Mouse (Mus musculus) midbrain, embryonic 10.5 days (tissue): ENCODE results near the gene Hps3. TPM values are rescaled to one million over a fixed set of nuclear protein-coding genes. Genes with fewer than 3 reads are reported as not detected.
"Not testable (repeated sequence)": the region's sequence is repeated elsewhere in the genome, so short reads cannot be mapped to it uniquely, and the experiment has no call there.

Experiments used
- DNase-seq: peaks from one replicate; pipeline ENCODE4 v3.0.0-alpha.2; 2017; ENCODE audit warnings: low spot score
- H3K27ac ChIP-seq: fragments of 300-500 bp; sonication (generic); replicated peaks from 2 replicates; pipeline ENCODE4 v1.5.1; 2016; ENCODE audit warnings: mild to moderate bottlenecking
- H3K27me3 ChIP-seq: fragments of 300-500 bp; sonication (generic); 2 replicates; pipeline ENCODE4 v1.6.1; 2016; ENCODE audit warnings: low read depth, mild to moderate bottlenecking; ENCODE audit not compliant: poor library complexity, severe bottlenecking
- H3K36me3 ChIP-seq: fragments of 300-500 bp; sonication (generic); 2 replicates; pipeline ENCODE4 v1.6.1; 2016; ENCODE audit warnings: mild to moderate bottlenecking, moderate library complexity
- H3K4me1 ChIP-seq: fragments of 300-500 bp; sonication (generic); 2 replicates; pipeline ENCODE4 v1.6.1; 2016
- H3K4me3 ChIP-seq: fragments of 300-500 bp; sonication (generic); 2 replicates; pipeline ENCODE4 v1.5.1; 2016; ENCODE audit warnings: mild to moderate bottlenecking, moderate library complexity
- H3K9me3 ChIP-seq: fragments of 300-500 bp; sonication (generic); replicated peaks from 2 replicates; pipeline ENCODE4 v1.6.1; 2016; ENCODE audit warnings: mild to moderate bottlenecking
- WGBS: fragments of 180-500 bp; shearing (Covaris S2); methylation state at CpG from one replicate; pipeline ENCODE4 v1.1.7; 2016; 5-methylcytosine and 5-hydroxymethylcytosine counted together
- polyA plus RNA-seq: library from polyadenylated mRNA; unstranded; fragments of >200 nt; fragmentation: Nextera tagmentation; extraction: Ambion mirVana; gene quantifications from 2 replicates; pipeline ENCODE4 v1.2.1, GENCODE M21; 2016

Gene Hps3
- polyA plus RNA-seq, 1 experiment from 2014 or later: 10.4 TPM

- Histone ChIP-seq H3K9me3 (no peaks in the 10 kb centered on the region), H3K36me3 (no peaks in the 10 kb centered on the region), H3K4me1 (peaks cover 29% of the 10 kb centered on the region), H3K27me3 (no peaks in the 10 kb centered on the region), H3K4me3 (no peak overlapping the region), H3K27ac (no peak overlapping the region)
- WGBS: 75% methylated on average over 1 of the region's 1 CpGs
- DNase-seq: no peak
Measured at GRCm38 (mm10) chr3:19958983-19959382, 76.1 kb downstream of the Hps3 start.

- Histone ChIP-seq H3K27ac (no peak overlapping the region), H3K36me3 (no peaks in the 10 kb centered on the region), H3K9me3 (no peaks in the 10 kb centered on the region), H3K4me3 (no peak overlapping the region), H3K4me1 (peaks cover 37% of the 10 kb centered on the region), H3K27me3 (no peaks in the 10 kb centered on the region)
- DNase-seq: no peak
Measured at GRCm38 (mm10) chr3:19958031-19958430, 77.1 kb downstream of the Hps3 start.

- no peaks in the 10 kb centered on the region for H3K9me3 ChIP-seq
- H3K4me3 ChIP-seq: no peak within 1 kb of the TSS
- peak; percentile 16 for DNase-seq
- WGBS: 43% methylated on average over 5 of the region's 5 CpGs
- peaks cover 37% of the 10 kb centered on the region for H3K4me1 ChIP-seq
- no peak within 1 kb of the TSS; the same call in 1 of the 2 replicates for H3K27ac ChIP-seq
- no peaks in the 10 kb centered on the region for H3K36me3 ChIP-seq
- H3K27me3 ChIP-seq: no peaks in the 10 kb centered on the region
Measured at GRCm38 (mm10) chr3:19956885-19957284, 78.2 kb downstream of the Hps3 start, which contains the start of gene Cp. Cp (plus strand) TSS chr3:19957054.

GRCm38 (mm10) chr3:19953865-19954264 lies 81.2 kb downstream of the Hps3 start:
- H3K4me1 ChIP-seq: peaks cover 26% of the 10 kb centered on the region
- H3K27me3 ChIP-seq: no peaks in the 10 kb centered on the region
- WGBS: 26% methylated on average over 3 of the region's 3 CpGs
- DNase-seq: peak; percentile 26
- no peak overlapping the region for H3K4me3 ChIP-seq
- no peaks in the 10 kb centered on the region for H3K9me3 ChIP-seq
- no peak overlapping the region for H3K27ac ChIP-seq
- H3K36me3 ChIP-seq: no peaks in the 10 kb centered on the region

GRCm38 (mm10) chr3:19953425-19953824 lies 81.7 kb downstream of the Hps3 start:
- Histone ChIP-seq H3K27me3 (no peaks in the 10 kb centered on the region), H3K9me3 (no peaks in the 10 kb centered on the region), H3K27ac (no peak overlapping the region), H3K4me1 (peaks cover 26% of the 10 kb centered on the region), H3K4me3 (no peak overlapping the region), H3K36me3 (no peaks in the 10 kb centered on the region)
- 31% methylated on average over 1 of the region's 1 CpGs for WGBS
- no peak for DNase-seq

- not testable (repeated sequence) for H3K27ac ChIP-seq, H3K9me3 ChIP-seq, DNase-seq, H3K4me3 ChIP-seq, H3K27me3 ChIP-seq, H3K36me3 ChIP-seq
- 95% methylated on average over 1 of the region's 1 CpGs for WGBS
- H3K4me1 ChIP-seq: peaks cover 12% of the 10 kb centered on the region
Measured at GRCm38 (mm10) chr3:19949401-19949800, 85.7 kb downstream of the Hps3 start.

GRCm38 (mm10) chr3:19948552-19948951 lies 86.6 kb downstream of the Hps3 start:
- DNase-seq: no peak
- Histone ChIP-seq H3K36me3 (no peaks in the 10 kb centered on the region), H3K4me1 (peaks cover 4% of the 10 kb centered on the region; the same call in 1 of the 2 replicates), H3K27me3 (no peaks in the 10 kb centered on the region), H3K27ac (no peak overlapping the region), H3K9me3 (no peaks in the 10 kb centered on the region), H3K4me3 (no peak overlapping the region)

Other genes starting within 250 kb of the Hps3 start
- gene Cp, start 78.3 kb downstream of the Hps3 start, polyA plus RNA-seq: 6.4 and 7.2 TPM in 2 replicates
- 15.8 and 16.3 TPM in 2 replicates for gene Hltf, start 22.5 kb upstream of the Hps3 start, polyA plus RNA-seq
- 33.2 and 37.4 TPM in 2 replicates for gene Gyg, start 120.0 kb upstream of the Hps3 start, polyA plus RNA-seq
- gene Cpa3, start 206.9 kb upstream of the Hps3 start, polyA plus RNA-seq: 0.24 TPM in 1 of 2 replicates, not detected in the other
- 0.06 and 0.07 TPM in 2 replicates for gene Cpb1, start 240.4 kb upstream of the Hps3 start, polyA plus RNA-seq